Mouse (Mus musculus) stomach, embryonic 14.5 days (tissue): ENCODE measurements around the gene Dusp5. TPM values are rescaled to one million over a fixed set of nuclear protein-coding genes. Genes with fewer than 3 reads are reported as not detected.
"Not testable (repeated sequence)": the region's sequence is repeated elsewhere in the genome, so short reads cannot be mapped to it uniquely, and the experiment has no call there.

Experiments used
- ATAC-seq: fragments of 200-750 bp; cut with Nextera tagmentation; 2 replicates; pipeline ENCODE4 v1.8.0; 2017; ENCODE audit warnings: low read depth, moderate TSS enrichment; ENCODE audit not compliant: insufficient number of reproducible peaks, insufficient read depth, low FRiP score
- H3K27ac ChIP-seq: fragments of 300-500 bp; sonication (generic); 2 replicates; pipeline ENCODE4 v1.5.1; 2014; ENCODE audit warnings: mild to moderate bottlenecking, low read length, moderate library complexity, mixed read lengths
- H3K27me3 ChIP-seq: fragments of 300-500 bp; sonication (generic); 2 replicates; pipeline ENCODE4 v1.6.1; 2014; ENCODE audit warnings: low read length, control low read depth, mixed read lengths; ENCODE audit not compliant: control insufficient read depth, insufficient read depth
- H3K36me3 ChIP-seq: fragments of 300-500 bp; sonication (generic); 2 replicates; pipeline ENCODE4 v1.6.1; 2014; ENCODE audit warnings: mild to moderate bottlenecking, control low read depth, low read length, moderate library complexity, mixed read lengths; ENCODE audit not compliant: control insufficient read depth, insufficient read depth
- H3K4me1 ChIP-seq: fragments of 300-500 bp; sonication (generic); 2 replicates; pipeline ENCODE4 v1.6.1; 2014; ENCODE audit warnings: low read length, control low read depth, mixed read lengths; ENCODE audit not compliant: control insufficient read depth, insufficient read depth
- H3K4me2 ChIP-seq: fragments of 300-500 bp; sonication (generic); replicated peaks from 2 replicates; pipeline ENCODE4 v1.6.1; 2014; ENCODE audit warnings: low read depth, low read length, control low read depth
- H3K4me3 ChIP-seq: fragments of 300-500 bp; sonication (generic); 2 replicates; pipeline ENCODE4 v1.5.1; 2014; ENCODE audit warnings: low read depth, low read length, control low read depth
- H3K9ac ChIP-seq: fragments of 300-500 bp; sonication (generic); replicated peaks from 2 replicates; pipeline ENCODE4 v1.6.1; 2014; ENCODE audit warnings: low read depth, mild to moderate bottlenecking, control low read depth, low read length, moderate library complexity, mixed read lengths
- H3K9me3 ChIP-seq: fragments of 300-500 bp; sonication (generic); 2 replicates; pipeline ENCODE4 v1.6.1; 2016; ENCODE audit warnings: low read depth, low read length, control low read depth; ENCODE audit not compliant: control insufficient read depth
- WGBS: fragments of 180-500 bp; shearing (Covaris S2); extraction: QIAGEN DNeasy Blood & Tissue Kit; methylation state at CpG from one replicate; pipeline ENCODE4 v1.1.7; 2014; 5-methylcytosine and 5-hydroxymethylcytosine counted together
- polyA plus RNA-seq: library from polyadenylated mRNA; unstranded; fragments of >200 nt; fragmentation: Nextera tagmentation; extraction: Ambion mirVana; gene quantifications from 2 replicates; pipeline ENCODE4 v1.2.1, GENCODE M21; 2014

Dusp5 gene
- polyA plus RNA-seq, 1 experiment from 2014 or later, result 4.6 TPM

DNA sequence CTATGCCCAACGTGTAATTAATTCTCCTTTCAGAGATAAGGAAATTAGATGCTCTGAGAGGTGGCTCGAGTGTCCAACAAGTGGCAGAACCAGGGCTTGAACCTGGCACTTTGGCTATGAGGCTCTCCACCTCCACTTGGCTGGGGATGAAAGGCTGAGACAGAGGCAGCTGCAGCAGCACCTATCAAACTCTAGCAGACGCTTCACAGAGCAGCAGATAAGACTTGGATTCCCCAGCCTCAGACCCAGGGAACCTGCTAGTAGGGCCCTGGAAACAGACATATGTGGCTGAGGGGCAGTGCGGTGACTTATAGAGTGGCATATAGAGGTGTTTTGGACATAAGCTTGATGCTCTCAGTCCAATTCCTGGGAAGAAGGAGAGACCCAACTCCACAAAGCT lies 36.4 kb upstream of the Dusp5 start:
- H3K4me2 ChIP-seq, result no peak overlapping the region
- H3K4me1 ChIP-seq, result no peaks in the 10 kb centered on the region
- WGBS, result 63% methylated on average over 4 of the region's 4 CpGs
- no peaks in the 10 kb centered on the region for H3K27me3 ChIP-seq
- no peaks in the 10 kb centered on the region for H3K9me3 ChIP-seq
- H3K27ac ChIP-seq, result no peak overlapping the region
- H3K36me3 ChIP-seq, result no peaks in the 10 kb centered on the region
- no peak for ATAC-seq
- no peak overlapping the region for H3K9ac ChIP-seq
- H3K4me3 ChIP-seq, result no peak overlapping the region

DNA sequence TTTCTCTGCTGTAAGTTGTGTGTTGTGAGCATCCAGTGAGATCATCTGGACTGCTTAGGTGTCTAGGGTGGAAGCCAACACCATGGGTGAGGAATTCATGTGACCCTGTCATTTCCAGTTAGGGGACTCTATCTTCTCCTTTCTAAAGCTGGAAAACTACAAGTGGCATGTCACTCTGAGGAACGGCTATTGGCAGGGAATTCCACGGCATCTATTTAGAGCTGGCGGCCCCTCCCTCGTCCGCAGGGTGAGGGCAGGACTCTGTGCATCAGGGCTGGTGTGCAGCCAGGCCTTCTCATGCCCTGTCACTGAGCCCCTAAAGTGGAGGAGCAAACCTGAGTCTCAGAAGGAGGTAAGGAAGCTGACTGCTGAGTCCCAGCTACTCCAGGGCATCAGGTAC lies 35.0 kb upstream of the Dusp5 start:
- Histone ChIP-seq H3K27me3 (no peaks in the 10 kb centered on the region), H3K4me3 (no peak overlapping the region), H3K9ac (no peak overlapping the region), H3K27ac (no peak overlapping the region), H3K36me3 (no peaks in the 10 kb centered on the region), H3K9me3 (no peaks in the 10 kb centered on the region), H3K4me2 (no peak overlapping the region), H3K4me1 (no peaks in the 10 kb centered on the region)
- WGBS, result 59% methylated on average over 5 of the region's 5 CpGs
- ATAC-seq, result no peak

DNA sequence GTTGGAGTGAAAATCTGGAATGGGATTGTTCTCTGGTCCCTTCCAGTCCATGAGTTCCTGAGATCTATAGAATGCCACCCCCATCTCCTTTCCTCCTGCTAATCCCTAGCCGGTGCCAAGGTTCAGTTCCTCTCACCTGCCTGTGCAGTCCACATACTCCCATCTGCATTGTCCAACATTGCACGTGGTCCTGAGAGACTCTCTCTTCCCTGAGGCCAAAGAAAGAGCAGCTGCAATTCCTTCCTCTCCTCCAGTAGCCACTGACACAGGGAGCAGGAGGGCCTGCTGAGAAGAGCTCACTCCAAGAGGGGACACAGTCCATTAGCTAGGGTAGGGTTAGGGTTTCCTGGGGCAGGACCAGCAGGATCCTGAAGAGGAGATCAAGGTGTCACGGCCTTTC lies 31.0 kb upstream of the Dusp5 start:
- no peak for ATAC-seq
- WGBS, result 63% methylated on average over 3 of the region's 3 CpGs
- no peak overlapping the region for H3K4me2 ChIP-seq

DNA sequence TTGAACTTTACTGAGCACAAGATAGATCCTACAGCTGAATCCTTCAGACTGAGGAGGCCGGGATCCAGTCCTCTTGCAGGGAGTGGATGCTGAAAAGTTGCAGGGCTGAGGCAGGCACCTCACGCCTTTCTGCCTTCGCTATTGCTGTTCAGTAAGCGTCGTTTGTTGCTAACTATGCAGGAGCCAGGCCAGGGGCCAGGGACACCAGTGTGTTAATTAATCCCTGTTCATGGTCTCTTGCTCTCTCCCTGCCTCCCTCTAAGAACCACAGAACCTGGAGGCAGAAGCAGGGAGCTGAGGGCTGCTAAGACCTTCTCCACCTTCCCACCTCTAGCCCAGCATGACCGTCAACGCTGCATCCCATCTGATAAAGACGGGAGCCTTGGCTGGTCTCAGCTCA lies 29.9 kb upstream of the Dusp5 start:
- Histone ChIP-seq H3K4me2 (no peak overlapping the region), H3K36me3 (no peaks in the 10 kb centered on the region), H3K4me3 (no peak overlapping the region), H3K27ac (no peak overlapping the region), H3K4me1 (no peaks in the 10 kb centered on the region), H3K9ac (no peak overlapping the region), H3K27me3 (no peaks in the 10 kb centered on the region), H3K9me3 (no peaks in the 10 kb centered on the region)
- WGBS, result 90% methylated on average over 8 of the region's 8 CpGs
- ATAC-seq, result no peak

More for the DNA sequence above, 31.0 kb upstream of the Dusp5 start:
- H3K36me3 ChIP-seq, result no peaks in the 10 kb centered on the region
- H3K27ac ChIP-seq, result no peak overlapping the region
- no peak overlapping the region for H3K9ac ChIP-seq
- no peaks in the 10 kb centered on the region for H3K9me3 ChIP-seq
- no peak overlapping the region for H3K4me3 ChIP-seq
- H3K27me3 ChIP-seq, result no peaks in the 10 kb centered on the region
- no peaks in the 10 kb centered on the region for H3K4me1 ChIP-seq

DNA sequence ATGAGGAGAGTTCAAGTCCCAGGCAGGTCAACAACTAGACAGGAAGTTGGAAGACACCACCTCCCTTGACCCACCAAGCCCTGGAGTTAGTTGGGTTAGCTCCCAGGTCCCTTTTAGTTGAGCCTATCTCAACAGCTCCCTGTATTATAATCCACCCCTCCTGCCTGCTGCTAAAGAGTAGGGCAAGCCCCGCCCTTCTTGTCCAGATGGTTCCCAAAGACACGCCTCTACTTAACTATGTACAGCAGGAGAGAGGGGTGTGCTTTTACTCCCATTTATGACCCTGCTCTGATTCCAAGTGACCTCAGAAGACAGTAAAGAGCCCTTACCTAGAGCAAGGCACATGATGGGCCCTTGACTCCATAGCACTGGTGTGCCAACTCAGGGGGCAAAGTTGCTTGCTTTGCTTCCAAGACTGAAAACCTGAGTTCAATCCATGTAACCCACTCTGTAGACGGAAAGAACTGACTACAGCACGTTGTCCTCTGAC lies 29.4 kb upstream of the Dusp5 start:
- H3K4me1 ChIP-seq, result no peaks in the 10 kb centered on the region
- H3K36me3 ChIP-seq, result no peaks in the 10 kb centered on the region
- no peak overlapping the region for H3K4me3 ChIP-seq
- no peaks in the 10 kb centered on the region for H3K9me3 ChIP-seq
- 88% methylated on average over 4 of the region's 4 CpGs for WGBS
- no peak overlapping the region for H3K27ac ChIP-seq
- no peak overlapping the region for H3K4me2 ChIP-seq
- H3K9ac ChIP-seq, result no peak overlapping the region
- no peak for ATAC-seq
- no peaks in the 10 kb centered on the region for H3K27me3 ChIP-seq

DNA sequence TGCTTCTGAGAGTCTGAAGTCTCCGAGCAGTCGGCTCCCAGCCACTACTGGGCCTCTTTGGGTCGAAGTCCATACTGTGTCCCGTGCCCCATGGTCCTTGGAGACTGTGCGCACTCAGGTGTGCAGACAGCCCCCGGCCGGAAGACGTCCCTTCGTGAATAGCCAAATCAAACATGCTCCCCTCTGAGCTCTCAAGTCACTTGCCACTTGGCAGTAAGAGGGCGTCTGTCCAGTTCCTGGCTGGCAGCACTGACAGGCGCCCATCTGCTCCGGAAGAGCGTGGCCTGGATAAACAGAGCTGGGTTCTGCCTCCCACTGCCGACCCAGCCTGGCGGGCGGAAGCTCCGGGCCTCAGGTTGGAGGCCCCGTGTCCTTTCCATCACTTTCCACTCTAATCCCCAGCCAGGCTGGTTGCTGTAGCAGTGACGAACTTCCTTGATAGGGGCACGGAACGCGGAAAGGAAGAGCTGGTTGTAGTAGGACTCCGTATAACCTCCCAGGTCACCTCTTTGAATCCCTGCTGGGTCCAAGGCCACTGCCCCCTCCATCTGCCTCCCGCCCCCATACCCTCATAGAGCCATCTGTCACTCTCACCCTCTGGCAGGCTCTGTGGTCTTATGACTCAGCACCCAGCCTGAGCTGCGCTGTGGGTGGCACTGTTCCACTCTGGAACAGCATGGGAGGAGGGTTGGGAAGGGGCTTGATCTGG lies 28.5 kb upstream of the Dusp5 start:
- ATAC-seq, result peak; percentile 66; the same call in 1 of the 2 replicates
- Histone ChIP-seq H3K9ac (no peak overlapping the region), H3K9me3 (no peaks in the 10 kb centered on the region), H3K4me1 (no peaks in the 10 kb centered on the region), H3K27me3 (no peaks in the 10 kb centered on the region), H3K36me3 (no peaks in the 10 kb centered on the region), H3K4me3 (no peak overlapping the region), H3K27ac (no peak overlapping the region), H3K4me2 (no peak overlapping the region)
- WGBS, result 64% methylated on average over 25 of the region's 25 CpGs

DNA sequence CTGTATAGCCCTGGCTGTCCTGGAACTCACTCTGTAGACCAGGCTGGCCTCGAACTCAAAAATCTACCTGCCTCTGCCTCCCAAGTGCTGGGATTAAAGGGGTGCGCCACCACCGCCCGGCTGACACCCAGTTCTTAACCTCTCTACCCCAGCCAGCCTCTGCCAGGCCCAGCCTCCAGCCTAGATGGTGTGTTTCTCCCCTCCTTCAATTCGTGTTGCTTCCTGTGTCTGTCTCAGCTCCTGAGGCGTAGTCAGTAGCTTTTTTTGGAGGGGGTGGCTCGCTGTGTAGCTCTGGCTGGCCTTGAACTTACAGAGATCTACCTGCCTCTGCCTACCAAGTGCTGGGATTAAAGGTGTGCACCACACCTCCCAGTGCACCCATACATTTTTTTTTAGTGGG lies 27.7 kb upstream of the Dusp5 start:
- WGBS, result 90% methylated on average over 7 of the region's 7 CpGs
- not testable (repeated sequence) for H3K36me3 ChIP-seq, ATAC-seq, H3K4me1 ChIP-seq, H3K27me3 ChIP-seq, H3K4me3 ChIP-seq, H3K9ac ChIP-seq, H3K4me2 ChIP-seq, H3K27ac ChIP-seq, H3K9me3 ChIP-seq

GRCm38 (mm10) chr19:53501765-53502164 lies 27.1 kb upstream of the Dusp5 start:
- no peaks in the 10 kb centered on the region for H3K27me3 ChIP-seq
- no peaks in the 10 kb centered on the region for H3K4me1 ChIP-seq
- no peak overlapping the region for H3K27ac ChIP-seq
- no peak overlapping the region for H3K4me2 ChIP-seq
- ATAC-seq, result no peak
- no peaks in the 10 kb centered on the region for H3K9me3 ChIP-seq
- WGBS, result 100% methylated on average over 2 of the region's 2 CpGs
- no peak overlapping the region for H3K9ac ChIP-seq
- no peaks in the 10 kb centered on the region for H3K36me3 ChIP-seq
- H3K4me3 ChIP-seq, result no peak overlapping the region

- no peaks in the 10 kb centered on the region for H3K9me3 ChIP-seq
- H3K27me3 ChIP-seq, result no peaks in the 10 kb centered on the region
- WGBS, result 50% methylated on average over 9 of the region's 9 CpGs
- H3K27ac ChIP-seq, result no peak overlapping the region
- H3K4me3 ChIP-seq, result no peak overlapping the region
- ATAC-seq, result no peak
- H3K4me2 ChIP-seq, result no peak overlapping the region
- H3K9ac ChIP-seq, result no peak overlapping the region
- H3K4me1 ChIP-seq, result no peaks in the 10 kb centered on the region
- no peaks in the 10 kb centered on the region for H3K36me3 ChIP-seq
These were observed 26.0 kb upstream of the Dusp5 start for GRCm38 (mm10) chr19:53502891-53503371.
